Mouse (Mus musculus): ENCODE measurements around the gene Gm42688. TPM values are rescaled to one million over a fixed set of nuclear protein-coding genes. Genes with fewer than 3 reads are reported as not detected.

Gene Gm42688
- polyA plus RNA-seq, 1 experiment from 2014 or later: 2.9 TPM

DNA sequence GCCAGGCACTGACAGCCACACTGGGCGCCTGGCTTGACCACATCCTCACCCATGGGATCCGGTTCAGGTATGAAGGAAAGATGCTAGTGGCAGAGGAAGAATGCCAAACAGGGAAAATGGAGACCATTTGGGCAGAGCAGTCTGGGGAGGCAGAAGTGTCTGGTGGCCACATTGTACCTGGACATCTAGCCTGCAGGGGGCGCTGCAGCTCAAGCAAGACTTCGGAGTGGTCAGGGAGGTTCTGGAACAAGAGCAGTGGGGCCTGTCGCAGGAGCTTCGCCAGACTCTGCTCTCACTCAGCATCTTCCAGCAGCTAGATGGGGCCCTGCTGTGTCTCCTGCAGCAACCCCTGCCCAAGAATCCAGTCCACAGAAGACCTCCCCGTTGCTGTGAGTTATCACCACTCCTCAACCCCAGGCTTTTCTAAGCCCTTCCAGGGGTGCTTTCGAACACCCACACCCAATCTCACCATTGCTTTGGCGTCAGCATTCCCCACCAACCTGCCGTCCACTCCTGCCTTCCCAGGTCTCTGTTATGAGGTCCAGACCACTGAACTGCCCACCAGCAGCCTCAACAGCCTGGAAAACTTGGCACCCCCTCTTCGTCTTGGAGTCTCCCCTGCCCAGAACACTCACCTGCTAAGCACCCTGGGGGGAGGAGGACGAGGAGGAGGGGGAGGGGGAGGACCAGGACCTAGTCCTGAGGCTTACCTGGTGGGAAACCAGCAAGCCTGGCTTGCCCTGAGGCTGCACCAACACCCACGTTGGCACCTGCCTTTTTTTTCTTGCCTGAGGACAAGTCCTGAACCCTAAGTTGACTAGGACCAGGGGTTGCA, 6.4 kb downstream of the Gm42688 start:
- Histone ChIP-seq H3K4me2 (ENCODE audit: low read length) (peak overlapping the region; percentile 83), H3K4me1 (replicated peaks; ENCODE audit: insufficient read depth, low read length) (peaks cover 14% of the 10 kb centered on the region), H3K27ac (no peak overlapping the region), H3K4me3 (replicated peaks; ENCODE audit: low read depth, low read length) (no peak overlapping the region), H3K9me3 (replicated peaks; ENCODE audit: low read length) (no peaks in the 10 kb centered on the region), H3K9ac (ENCODE audit: low read depth, low read length) (peak overlapping the region; percentile 89; the same call in 1 of the 2 replicates), H3K27me3 (ENCODE audit: insufficient read depth, low read length) (no peaks in the 10 kb centered on the region), H3K36me3 (ENCODE audit: insufficient read depth, low read length) (no peaks in the 10 kb centered on the region)
- ATAC-seq (replicated peaks; ENCODE audit: low FRiP score, low read depth) (peak; percentile 59), DNase-seq (ENCODE audit: low spot score) (peak; percentile 93)
- peak; percentile 88 for TF ChIP-seq CTCF (IDR thresholded peaks at IDR 0.05; ENCODE audit: low read depth)
- WGBS: 39% methylated on average over 13 of the region's 13 CpGs

DNA sequence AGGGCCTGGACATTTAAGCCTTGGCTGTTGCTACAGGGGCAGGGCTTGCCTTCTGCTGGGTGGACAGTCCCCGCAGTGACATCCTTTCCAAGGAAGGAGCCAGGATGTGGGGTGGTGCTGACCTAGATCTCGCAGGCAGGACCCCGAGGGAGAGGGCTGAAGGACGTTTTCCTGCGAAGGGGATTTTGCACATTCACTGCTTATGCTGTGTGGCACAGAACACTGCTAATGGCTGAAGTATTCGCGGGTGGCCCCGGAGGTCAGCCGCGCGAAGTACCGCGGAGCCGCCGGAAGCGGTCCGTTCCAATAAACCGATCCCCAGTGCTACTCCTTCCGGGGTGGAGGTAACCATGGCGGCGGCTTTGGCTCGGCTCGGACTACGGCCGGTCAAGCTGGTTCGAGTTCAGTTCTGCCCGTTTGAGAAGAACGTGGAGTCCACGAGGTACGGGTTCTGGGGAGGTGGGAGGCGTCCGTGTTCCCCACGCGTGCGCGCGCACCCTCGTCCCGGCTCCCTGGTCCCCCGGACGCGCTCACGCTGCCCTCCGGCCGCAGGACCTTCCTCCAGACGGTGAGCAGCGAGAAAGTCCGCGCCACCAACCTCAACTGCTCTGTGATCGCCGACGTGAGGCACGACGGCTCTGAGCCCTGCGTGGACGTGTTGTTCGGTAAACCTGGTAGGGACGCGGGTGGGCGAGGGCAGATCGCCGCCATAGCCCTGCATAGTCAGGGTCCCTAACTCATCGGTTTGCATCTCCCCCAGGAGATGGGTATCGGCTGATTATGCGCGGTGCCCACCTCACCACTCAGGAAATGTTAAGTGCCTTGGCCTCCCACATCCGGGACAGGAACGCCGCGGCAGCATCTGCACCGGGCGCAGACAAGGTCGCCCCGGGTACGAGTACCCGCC, 7.6 kb downstream of the Gm42688 start, which contains the start of gene Mrpl53:
Gene Mrpl53 (plus strand): TSS at position 279 of the 907 bp plus-strand sequence.
- Histone ChIP-seq H3K4me3 (replicated peaks; ENCODE audit: low read depth, low read length) (peak within 1 kb of the TSS; percentile 78), H3K9me3 (replicated peaks; ENCODE audit: low read length) (no peaks in the 10 kb centered on the region), H3K4me2 (ENCODE audit: low read length) (peak within 1 kb of the TSS; percentile 83), H3K36me3 (ENCODE audit: insufficient read depth, low read length) (no peaks in the 10 kb centered on the region), H3K9ac (ENCODE audit: low read depth, low read length) (peak within 1 kb of the TSS; percentile 89), H3K27me3 (ENCODE audit: insufficient read depth, low read length) (no peaks in the 10 kb centered on the region), H3K27ac (peak within 1 kb of the TSS; percentile 83), H3K4me1 (replicated peaks; ENCODE audit: insufficient read depth, low read length) (peaks cover 7% of the 10 kb centered on the region; the same call in 1 of the 2 replicates)
- DNase-seq (ENCODE audit: low spot score) (peak; percentile 88), ATAC-seq (replicated peaks; ENCODE audit: low FRiP score, low read depth) (peak; percentile 85)
- TF ChIP-seq CTCF (IDR thresholded peaks at IDR 0.05; ENCODE audit: low read depth): no peak
- under 1% methylated on average over 76 of the region's 76 CpGs for WGBS

DNA sequence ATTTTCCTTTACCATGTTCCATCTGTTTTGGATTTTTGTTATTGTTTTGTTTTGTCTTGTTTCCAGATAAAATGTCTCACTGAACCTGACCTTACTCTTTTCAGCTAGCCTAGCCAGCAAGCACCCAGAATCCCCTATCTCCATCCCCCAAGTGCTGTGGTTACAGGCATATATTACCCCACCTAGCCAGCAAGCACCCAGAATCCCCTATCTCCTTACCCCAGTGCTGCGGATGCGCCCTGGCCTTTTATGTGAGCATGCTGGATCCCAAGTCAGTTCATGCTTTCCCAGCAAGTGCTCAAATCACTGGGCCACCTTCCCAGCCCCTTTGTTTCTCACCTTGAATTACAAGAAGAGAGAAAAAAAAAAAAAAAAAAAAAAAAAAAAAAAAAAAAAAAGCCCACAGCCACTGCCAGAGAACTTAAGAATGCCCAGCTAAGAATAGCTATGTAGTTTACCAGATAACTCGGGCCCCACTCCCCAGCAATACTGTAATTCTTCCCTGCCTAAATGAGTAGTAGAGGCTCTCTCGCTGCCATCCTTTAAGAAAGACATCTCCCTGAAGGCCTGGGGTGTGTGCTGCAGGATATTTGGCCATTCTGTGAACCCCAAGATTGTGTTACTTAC, 10.2 kb downstream of the Gm42688 start:
- Histone ChIP-seq H3K4me2 (ENCODE audit: low read length) (no peak overlapping the region), H3K27ac (no peak overlapping the region), H3K4me1 (replicated peaks; ENCODE audit: insufficient read depth, low read length) (peaks cover 15% of the 10 kb centered on the region; the same call in 1 of the 2 replicates), H3K36me3 (ENCODE audit: insufficient read depth, low read length) (no peaks in the 10 kb centered on the region), H3K9me3 (replicated peaks; ENCODE audit: low read length) (no peaks in the 10 kb centered on the region), H3K4me3 (replicated peaks; ENCODE audit: low read depth, low read length) (no peak overlapping the region), H3K27me3 (ENCODE audit: insufficient read depth, low read length) (no peaks in the 10 kb centered on the region), H3K9ac (ENCODE audit: low read depth, low read length) (no peak overlapping the region)
- WGBS: 85% methylated on average over 4 of the region's 4 CpGs
- DNase-seq (ENCODE audit: low spot score) (no peak), ATAC-seq (replicated peaks; ENCODE audit: low FRiP score, low read depth) (no peak)
- no peak for TF ChIP-seq CTCF (IDR thresholded peaks at IDR 0.05; ENCODE audit: low read depth)

DNA sequence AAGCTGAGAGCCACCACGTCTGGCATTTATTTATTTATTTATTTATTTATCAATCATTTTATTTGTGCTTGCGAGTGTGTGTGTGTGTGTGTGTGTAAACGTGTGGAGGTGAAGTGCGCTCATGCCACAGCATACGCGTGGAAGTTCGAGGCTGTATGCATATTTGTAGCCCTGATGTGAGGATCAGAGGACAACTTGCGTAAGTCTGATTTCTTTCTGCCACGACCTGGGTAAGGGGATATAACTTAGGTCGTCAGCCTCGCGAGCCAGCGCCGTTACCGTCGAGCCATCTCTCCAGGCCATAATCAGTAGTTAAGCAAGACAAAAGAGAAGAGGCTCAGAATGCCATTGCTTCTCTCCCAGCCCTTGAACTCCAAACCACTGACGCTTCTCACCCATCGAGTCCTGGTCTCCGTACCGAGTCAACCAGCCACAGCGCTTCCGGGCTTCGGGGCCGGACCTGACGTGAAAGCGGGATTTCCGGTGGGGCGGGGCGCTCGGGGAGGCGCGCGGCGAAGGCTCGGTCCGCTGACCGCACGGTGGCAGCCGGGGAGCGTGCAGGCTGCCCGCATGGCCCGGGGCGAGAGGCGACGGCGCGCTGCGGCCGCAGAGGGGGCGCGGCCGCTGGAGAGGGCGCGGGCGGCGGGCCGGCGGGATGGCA, 13.7 kb downstream of the Gm42688 start, which contains the start of gene Mogs:
Gene Mogs (plus strand): TSS at position 486 of the 661 bp plus-strand sequence.
- H3K4me2 ChIP-seq (ENCODE audit: low read length): peak within 1 kb of the TSS; percentile 85
- WGBS: 1% methylated on average over 57 of the region's 58 CpGs
- H3K27ac ChIP-seq: peak within 1 kb of the TSS; percentile 76
- peak; percentile 65 for TF ChIP-seq CTCF (IDR thresholded peaks at IDR 0.05; ENCODE audit: low read depth)
- no peaks in the 10 kb centered on the region for H3K27me3 ChIP-seq (ENCODE audit: insufficient read depth, low read length)
- peaks cover 19% of the 10 kb centered on the region for H3K4me1 ChIP-seq (replicated peaks; ENCODE audit: insufficient read depth, low read length)
- 0 out of 2 replicates have a peak, but pooled peaks cover 5% of the 10 kb centered on the region for H3K36me3 ChIP-seq (ENCODE audit: insufficient read depth, low read length)
- peak within 1 kb of the TSS; percentile 64 for H3K4me3 ChIP-seq (replicated peaks; ENCODE audit: low read depth, low read length)
- ATAC-seq (replicated peaks; ENCODE audit: low FRiP score, low read depth) (peak; percentile 87), DNase-seq (ENCODE audit: low spot score) (peak; percentile 96)
- peak within 1 kb of the TSS; percentile 76 for H3K9ac ChIP-seq (ENCODE audit: low read depth, low read length)
- H3K9me3 ChIP-seq (replicated peaks; ENCODE audit: low read length): no peaks in the 10 kb centered on the region

DNA sequence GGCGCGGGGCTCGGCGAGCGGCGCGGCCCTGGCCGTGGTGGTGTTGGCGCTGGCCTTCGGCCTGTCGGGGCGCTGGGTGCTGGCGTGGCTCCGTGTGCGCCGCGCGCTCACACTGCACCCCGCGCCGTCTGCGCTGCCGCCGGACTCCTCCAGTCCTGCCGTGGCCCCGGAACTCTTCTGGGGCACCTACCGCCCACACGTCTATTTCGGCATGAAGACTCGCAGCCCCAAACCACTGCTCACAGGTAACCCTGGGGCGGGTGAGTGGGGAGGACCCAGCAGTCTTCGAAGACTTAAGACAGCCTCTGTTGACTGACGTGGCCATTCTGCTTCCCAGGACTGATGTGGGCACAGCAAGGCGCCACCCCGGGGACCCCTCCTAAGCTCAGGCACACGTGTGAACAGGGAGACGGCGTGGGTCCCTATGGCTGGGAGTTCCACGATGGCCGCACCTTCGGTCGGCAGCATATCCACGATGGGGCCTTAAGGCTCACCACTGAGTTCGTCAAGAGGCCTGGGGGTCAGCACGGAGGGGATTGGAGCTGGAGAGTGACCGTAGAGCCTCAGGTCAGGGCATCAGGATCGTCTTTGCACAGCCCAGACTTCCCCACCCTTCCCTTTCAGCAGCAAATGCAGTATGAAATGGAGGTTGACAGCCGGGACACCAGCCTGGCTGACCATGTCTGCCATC, 14.4 kb downstream of the Gm42688 start:
- DNase-seq (ENCODE audit: low spot score) (no peak), ATAC-seq (replicated peaks; ENCODE audit: low FRiP score, low read depth) (peak; percentile 4)
- no peaks in the 10 kb centered on the region for H3K9me3 ChIP-seq (replicated peaks; ENCODE audit: low read length)
- H3K36me3 ChIP-seq (ENCODE audit: insufficient read depth, low read length): 0 out of 2 replicates have a peak, but pooled peaks cover 5% of the 10 kb centered on the region
- H3K4me3 ChIP-seq (replicated peaks; ENCODE audit: low read depth, low read length): peak overlapping the region; percentile 64
- H3K4me2 ChIP-seq (ENCODE audit: low read length): peak overlapping the region; percentile 85
- no peak for TF ChIP-seq CTCF (IDR thresholded peaks at IDR 0.05; ENCODE audit: low read depth)
- 2% methylated on average over 48 of the region's 48 CpGs for WGBS
- peaks cover 25% of the 10 kb centered on the region for H3K4me1 ChIP-seq (replicated peaks; ENCODE audit: insufficient read depth, low read length)
- peak overlapping the region; percentile 76 for H3K9ac ChIP-seq (ENCODE audit: low read depth, low read length)
- peak overlapping the region; percentile 76 for H3K27ac ChIP-seq
- H3K27me3 ChIP-seq (ENCODE audit: insufficient read depth, low read length): no peaks in the 10 kb centered on the region
